Mouse (Mus musculus): ENCODE measurements around the gene Snn. TPM values are rescaled to one million over a fixed set of nuclear protein-coding genes. Genes with fewer than 3 reads are reported as not detected.

The Snn gene
- polyA plus RNA-seq, 1 experiment from 2014 or later = 42.9 TPM

GRCm38 (mm10) chr16:11035790-11036431 lies 24.8 kb upstream of the Snn start:
- H3K27me3 ChIP-seq (ENCODE audit: control insufficient read depth, insufficient read depth, low read depth, low read length) = no peaks in the 10 kb centered on the region
- no peaks in the 10 kb centered on the region for H3K36me3 ChIP-seq (ENCODE audit: control insufficient read depth, insufficient read depth, low read length)
- WGBS = 24% methylated on average over 15 of the region's 15 CpGs
- peak; percentile 81 for ATAC-seq (ENCODE audit: low read depth)
- no peak overlapping the region for H3K27ac ChIP-seq (ENCODE audit: low read length)
- H3K9ac ChIP-seq (ENCODE audit: low read length) = no peak overlapping the region
- H3K9me3 ChIP-seq (ENCODE audit: control insufficient read depth, low read length) = no peaks in the 10 kb centered on the region
- no peak overlapping the region for H3K4me3 ChIP-seq (ENCODE audit: low read length)
- no peak overlapping the region for H3K4me2 ChIP-seq (ENCODE audit: low read depth, low read length)
- H3K4me1 ChIP-seq (replicated peaks; ENCODE audit: control insufficient read depth, insufficient read depth, low read length) = no peaks in the 10 kb centered on the region

GRCm38 (mm10) chr16:11040603-11041002 lies 20.1 kb upstream of the Snn start:
- no peaks in the 10 kb centered on the region for H3K9me3 ChIP-seq (ENCODE audit: control insufficient read depth, low read length)
- no peak overlapping the region for H3K4me3 ChIP-seq (ENCODE audit: low read length)
- H3K27me3 ChIP-seq (ENCODE audit: control insufficient read depth, insufficient read depth, low read depth, low read length) = no peaks in the 10 kb centered on the region
- 49% methylated on average over 2 of the region's 2 CpGs for WGBS
- no peak overlapping the region for H3K27ac ChIP-seq (ENCODE audit: low read length)
- no peak overlapping the region for H3K4me2 ChIP-seq (ENCODE audit: low read depth, low read length)
- no peak overlapping the region for H3K9ac ChIP-seq (ENCODE audit: low read length)
- no peak for ATAC-seq (ENCODE audit: low read depth)
- H3K4me1 ChIP-seq (replicated peaks; ENCODE audit: control insufficient read depth, insufficient read depth, low read length) = no peaks in the 10 kb centered on the region
- no peaks in the 10 kb centered on the region for H3K36me3 ChIP-seq (ENCODE audit: control insufficient read depth, insufficient read depth, low read length)

GRCm38 (mm10) chr16:11043239-11043638 lies 17.5 kb upstream of the Snn start:
- no peak overlapping the region for H3K4me2 ChIP-seq (ENCODE audit: low read depth, low read length)
- no peaks in the 10 kb centered on the region for H3K27me3 ChIP-seq (ENCODE audit: control insufficient read depth, insufficient read depth, low read depth, low read length)
- 76% methylated on average over 5 of the region's 5 CpGs for WGBS
- ATAC-seq (ENCODE audit: low read depth) = no peak
- 0 out of 2 replicates have a peak, but pooled peaks cover 2% of the 10 kb centered on the region for H3K4me1 ChIP-seq (replicated peaks; ENCODE audit: control insufficient read depth, insufficient read depth, low read length)
- H3K9ac ChIP-seq (ENCODE audit: low read length) = no peak overlapping the region
- no peak overlapping the region for H3K4me3 ChIP-seq (ENCODE audit: low read length)
- no peaks in the 10 kb centered on the region for H3K9me3 ChIP-seq (ENCODE audit: control insufficient read depth, low read length)
- no peak overlapping the region for H3K27ac ChIP-seq (ENCODE audit: low read length)
- no peaks in the 10 kb centered on the region for H3K36me3 ChIP-seq (ENCODE audit: control insufficient read depth, insufficient read depth, low read length)

GRCm38 (mm10) chr16:11046437-11046836 lies 14.3 kb upstream of the Snn start:
- H3K4me1 ChIP-seq (replicated peaks; ENCODE audit: control insufficient read depth, insufficient read depth, low read length) = 0 out of 2 replicates have a peak, but pooled peaks cover 2% of the 10 kb centered on the region
- no peaks in the 10 kb centered on the region for H3K9me3 ChIP-seq (ENCODE audit: control insufficient read depth, low read length)
- H3K9ac ChIP-seq (ENCODE audit: low read length) = no peak overlapping the region
- 46% methylated on average over 7 of the region's 7 CpGs for WGBS
- no peak overlapping the region for H3K4me3 ChIP-seq (ENCODE audit: low read length)
- no peaks in the 10 kb centered on the region for H3K36me3 ChIP-seq (ENCODE audit: control insufficient read depth, insufficient read depth, low read length)
- peak overlapping the region; percentile 13; the same call in 1 of the 2 replicates for H3K4me2 ChIP-seq (ENCODE audit: low read depth, low read length)
- peak; percentile 68; the same call in 1 of the 2 replicates for ATAC-seq (ENCODE audit: low read depth)
- H3K27me3 ChIP-seq (ENCODE audit: control insufficient read depth, insufficient read depth, low read depth, low read length) = no peaks in the 10 kb centered on the region
- H3K27ac ChIP-seq (ENCODE audit: low read length) = peak overlapping the region; percentile 1; the same call in 1 of the 2 replicates

DNA sequence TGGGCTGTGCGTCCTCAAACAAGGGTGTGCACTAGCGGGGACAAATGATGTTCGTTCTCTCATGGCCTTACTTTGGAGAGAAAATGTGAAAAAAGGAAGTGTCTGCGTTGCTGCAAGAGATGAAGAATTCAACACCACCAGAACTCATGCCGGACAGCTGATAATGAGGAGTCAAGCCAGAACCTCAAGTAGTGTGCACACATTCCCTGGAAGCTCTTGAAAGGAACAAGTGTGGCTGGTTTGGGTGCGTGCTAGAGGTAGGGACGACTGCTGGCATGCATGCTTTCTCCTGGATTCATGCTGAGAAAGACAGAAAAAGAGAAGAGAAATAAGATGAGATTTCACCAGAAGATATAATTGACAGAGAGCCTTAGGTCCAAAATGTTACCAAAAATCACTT lies 13.6 kb upstream of the Snn start:
- H3K4me2 ChIP-seq (ENCODE audit: low read depth, low read length) = peak overlapping the region; percentile 13; the same call in 1 of the 2 replicates
- 0 out of 2 replicates have a peak overlapping the region, but pooled peaks have one; percentile 1 for H3K27ac ChIP-seq (ENCODE audit: low read length)
- no peaks in the 10 kb centered on the region for H3K9me3 ChIP-seq (ENCODE audit: control insufficient read depth, low read length)
- peak; percentile 85 for ATAC-seq (ENCODE audit: low read depth)
- H3K36me3 ChIP-seq (ENCODE audit: control insufficient read depth, insufficient read depth, low read length) = no peaks in the 10 kb centered on the region
- 0 out of 2 replicates have a peak, but pooled peaks cover 2% of the 10 kb centered on the region for H3K4me1 ChIP-seq (replicated peaks; ENCODE audit: control insufficient read depth, insufficient read depth, low read length)
- no peak overlapping the region for H3K4me3 ChIP-seq (ENCODE audit: low read length)
- no peak overlapping the region for H3K9ac ChIP-seq (ENCODE audit: low read length)
- WGBS = 56% methylated on average over 7 of the region's 7 CpGs
- H3K27me3 ChIP-seq (ENCODE audit: control insufficient read depth, insufficient read depth, low read depth, low read length) = no peaks in the 10 kb centered on the region

DNA sequence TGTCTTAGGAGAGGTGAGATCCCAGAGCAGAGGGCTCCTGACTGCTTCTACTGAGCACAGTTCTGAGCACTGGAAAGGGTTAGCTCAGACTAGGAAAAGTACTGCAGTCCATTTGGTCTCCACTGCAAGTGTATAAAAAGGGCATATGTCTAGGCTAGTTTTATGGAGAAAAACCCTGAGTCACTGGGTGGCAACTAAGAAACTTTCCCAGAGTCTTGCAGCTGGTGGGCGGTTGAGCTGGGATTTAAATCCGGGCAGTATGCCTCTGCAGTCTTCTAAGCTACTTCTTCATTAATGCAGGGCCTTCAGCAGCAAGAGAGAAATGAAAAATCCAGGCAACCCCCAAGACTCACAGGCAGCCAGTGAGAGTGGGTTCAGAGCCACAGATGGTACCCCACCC lies 10.5 kb upstream of the Snn start:
- no peak overlapping the region for H3K9ac ChIP-seq (ENCODE audit: low read length)
- 0 out of 2 replicates have a peak, but pooled peaks cover 2% of the 10 kb centered on the region for H3K4me1 ChIP-seq (replicated peaks; ENCODE audit: control insufficient read depth, insufficient read depth, low read length)
- WGBS = 89% methylated on average over 2 of the region's 2 CpGs
- no peak for ATAC-seq (ENCODE audit: low read depth)
- no peak overlapping the region for H3K27ac ChIP-seq (ENCODE audit: low read length)
- no peaks in the 10 kb centered on the region for H3K36me3 ChIP-seq (ENCODE audit: control insufficient read depth, insufficient read depth, low read length)
- H3K27me3 ChIP-seq (ENCODE audit: control insufficient read depth, insufficient read depth, low read depth, low read length) = no peaks in the 10 kb centered on the region
- H3K9me3 ChIP-seq (ENCODE audit: control insufficient read depth, low read length) = no peaks in the 10 kb centered on the region
- no peak overlapping the region for H3K4me3 ChIP-seq (ENCODE audit: low read length)
- H3K4me2 ChIP-seq (ENCODE audit: low read depth, low read length) = no peak overlapping the region

DNA sequence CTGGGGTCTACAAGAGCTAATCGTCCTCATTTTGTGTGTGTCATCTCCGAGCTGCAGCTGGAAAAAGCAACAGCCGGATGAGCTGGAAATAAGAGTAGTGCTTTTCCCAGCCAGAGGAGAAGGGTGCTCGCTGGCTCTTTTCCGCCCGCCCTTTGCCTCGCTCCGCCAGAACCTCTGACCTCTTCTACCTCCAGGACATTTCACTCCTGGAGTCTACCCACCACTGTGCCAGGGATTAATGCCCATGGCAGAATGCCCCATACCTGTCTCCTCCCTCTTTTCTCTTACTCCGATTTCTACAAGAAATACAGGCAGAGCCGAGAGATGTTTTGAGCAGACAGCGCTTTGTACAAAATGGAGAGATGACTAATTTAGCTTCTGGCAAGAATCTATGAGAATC lies 9.6 kb upstream of the Snn start:
- H3K4me1 ChIP-seq (replicated peaks; ENCODE audit: control insufficient read depth, insufficient read depth, low read length) = 0 out of 2 replicates have a peak, but pooled peaks cover 2% of the 10 kb centered on the region
- H3K4me3 ChIP-seq (ENCODE audit: low read length) = no peak overlapping the region
- ATAC-seq (ENCODE audit: low read depth) = no peak
- H3K36me3 ChIP-seq (ENCODE audit: control insufficient read depth, insufficient read depth, low read length) = no peaks in the 10 kb centered on the region
- no peaks in the 10 kb centered on the region for H3K9me3 ChIP-seq (ENCODE audit: control insufficient read depth, low read length)
- no peaks in the 10 kb centered on the region for H3K27me3 ChIP-seq (ENCODE audit: control insufficient read depth, insufficient read depth, low read depth, low read length)
- 89% methylated on average over 11 of the region's 11 CpGs for WGBS
- no peak overlapping the region for H3K27ac ChIP-seq (ENCODE audit: low read length)
- H3K4me2 ChIP-seq (ENCODE audit: low read depth, low read length) = no peak overlapping the region
- no peak overlapping the region for H3K9ac ChIP-seq (ENCODE audit: low read length)

- no peak overlapping the region for H3K4me3 ChIP-seq (ENCODE audit: low read length)
- no peaks in the 10 kb centered on the region for H3K36me3 ChIP-seq (ENCODE audit: control insufficient read depth, insufficient read depth, low read length)
- no peaks in the 10 kb centered on the region for H3K27me3 ChIP-seq (ENCODE audit: control insufficient read depth, insufficient read depth, low read depth, low read length)
- no peak for ATAC-seq (ENCODE audit: low read depth)
- no peaks in the 10 kb centered on the region for H3K4me1 ChIP-seq (replicated peaks; ENCODE audit: control insufficient read depth, insufficient read depth, low read length)
- WGBS = 51% methylated on average over 6 of the region's 6 CpGs
- H3K9me3 ChIP-seq (ENCODE audit: control insufficient read depth, low read length) = no peaks in the 10 kb centered on the region
- H3K9ac ChIP-seq (ENCODE audit: low read length) = no peak overlapping the region
- H3K4me2 ChIP-seq (ENCODE audit: low read depth, low read length) = no peak overlapping the region
- H3K27ac ChIP-seq (ENCODE audit: low read length) = no peak overlapping the region
Measured at GRCm38 (mm10) chr16:11054409-11054808, 6.3 kb upstream of the Snn start.

DNA sequence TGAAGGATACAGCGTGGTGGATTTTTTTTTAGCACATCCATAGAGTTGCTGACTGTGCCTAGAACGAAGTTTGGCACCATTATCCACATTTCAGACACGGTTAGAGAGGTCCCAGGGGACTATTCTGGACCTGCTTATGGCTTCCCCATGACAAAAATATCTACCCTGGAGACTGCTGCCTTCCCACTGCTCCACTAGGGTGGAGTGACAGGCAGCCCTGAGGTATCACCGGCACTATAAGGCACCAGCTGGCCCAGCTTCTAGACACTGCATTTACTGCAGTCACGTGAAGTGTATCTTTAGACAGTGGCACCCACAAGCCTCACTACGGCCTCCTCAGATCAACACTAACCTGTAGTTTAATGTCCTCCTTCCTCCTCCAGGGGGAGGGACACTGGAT lies 5.9 kb upstream of the Snn start:
- Histone ChIP-seq H3K4me1 (replicated peaks; ENCODE audit: control insufficient read depth, insufficient read depth, low read length) (no peaks in the 10 kb centered on the region), H3K4me3 (ENCODE audit: low read length) (no peak overlapping the region), H3K9ac (ENCODE audit: low read length) (no peak overlapping the region), H3K27ac (ENCODE audit: low read length) (no peak overlapping the region), H3K27me3 (ENCODE audit: control insufficient read depth, insufficient read depth, low read depth, low read length) (no peaks in the 10 kb centered on the region), H3K36me3 (ENCODE audit: control insufficient read depth, insufficient read depth, low read length) (no peaks in the 10 kb centered on the region), H3K9me3 (ENCODE audit: control insufficient read depth, low read length) (no peaks in the 10 kb centered on the region), H3K4me2 (ENCODE audit: low read depth, low read length) (no peak overlapping the region)
- 72% methylated on average over 6 of the region's 6 CpGs for WGBS
- peak; percentile 63 for ATAC-seq (ENCODE audit: low read depth)

Measured in lung, embryonic 16.5 days (tissue).